Mouse (Mus musculus) right cerebral cortex, postnatal 36 days (tissue): ENCODE data around the gene Phactr2.
"Not testable (repeated sequence)": the region's sequence is repeated elsewhere in the genome, so short reads cannot be mapped to it uniquely, and the experiment has no call there.

ENCODE experiments used
- DNase-seq, 2 experiments: peaks; one replicate each; pipeline ENCODE4 v3.0.0; 2022; ENCODE audit warnings: low spot score in 2 of 2, mixed read lengths in 1 of 2

Gene Phactr2

GRCm38 (mm10) chr10:13213956-13214355 is 260.3 kb downstream of the Phactr2 start:
- no peak for DNase-seq

- no peak for DNase-seq
These were observed 261.4 kb downstream of the Phactr2 start for GRCm38 (mm10) chr10:13212829-13213228.

DNA sequence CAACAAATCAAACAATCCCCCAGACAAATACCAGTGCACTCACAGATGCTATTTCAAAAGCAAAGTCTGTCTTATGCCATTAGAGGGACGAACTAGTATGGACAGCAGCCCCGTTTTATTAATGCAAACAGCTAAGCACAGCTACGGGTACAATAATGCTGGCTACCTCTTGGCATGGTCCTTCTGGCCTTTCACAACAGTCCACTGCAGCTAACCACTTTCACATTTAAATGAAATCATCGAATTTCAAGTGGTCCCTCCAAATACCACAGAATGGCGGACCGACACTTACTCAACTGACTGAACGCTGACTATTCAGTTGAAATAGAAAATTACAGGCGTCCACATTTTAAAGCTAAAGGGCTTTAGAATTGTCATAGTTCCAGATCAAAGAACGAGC is 261.9 kb downstream of the Phactr2 start:
- DNase-seq, result no peak

GRCm38 (mm10) chr10:13209930-13210637 is 264.1 kb downstream of the Phactr2 start:
- no peak for DNase-seq

GRCm38 (mm10) chr10:13209506-13209905 is 264.7 kb downstream of the Phactr2 start:
- DNase-seq, result no peak

- DNase-seq, result no peak
These were observed 265.2 kb downstream of the Phactr2 start for GRCm38 (mm10) chr10:13209061-13209460.

GRCm38 (mm10) chr10:13201741-13202293 is 272.4 kb downstream of the Phactr2 start:
- no peak for DNase-seq

- no peak for DNase-seq
These were observed 273.4 kb downstream of the Phactr2 start for GRCm38 (mm10) chr10:13200862-13201261.

GRCm38 (mm10) chr10:13199234-13199633 is 275.0 kb downstream of the Phactr2 start:
- no peak for DNase-seq

GRCm38 (mm10) chr10:13196872-13197507 is 277.2 kb downstream of the Phactr2 start:
- no peak for DNase-seq

DNA sequence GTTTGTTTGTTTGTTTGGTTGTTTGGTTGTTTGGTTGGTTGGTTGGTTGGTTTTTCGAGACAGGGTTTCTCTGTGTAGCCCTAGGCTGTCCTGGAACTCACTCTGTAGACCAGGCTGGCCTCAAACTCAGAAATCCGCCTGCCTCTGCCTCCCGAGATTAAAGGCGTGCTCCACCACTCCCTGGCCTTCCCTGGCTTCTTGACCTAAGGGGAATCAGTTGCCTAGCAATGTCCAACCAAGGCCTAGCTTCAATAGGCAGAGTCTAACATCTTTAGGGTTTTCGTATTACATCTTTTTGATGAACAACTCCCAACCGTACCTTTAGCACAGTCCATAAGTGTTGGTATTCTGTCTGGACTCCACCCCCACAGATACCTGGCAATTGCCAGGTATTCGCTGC is 280.7 kb downstream of the Phactr2 start:
- not testable (repeated sequence) for DNase-seq

GRCm38 (mm10) chr10:13192731-13193351 is 281.4 kb downstream of the Phactr2 start, which contains the start of gene Ltv1:
Gene Ltv1, minus strand, starts transcription at chr10:13193168.
- peak; percentile 92 to 95 for DNase-seq

GRCm38 (mm10) chr10:13189881-13190280 is 284.3 kb downstream of the Phactr2 start:
- DNase-seq, result no peak

DNA sequence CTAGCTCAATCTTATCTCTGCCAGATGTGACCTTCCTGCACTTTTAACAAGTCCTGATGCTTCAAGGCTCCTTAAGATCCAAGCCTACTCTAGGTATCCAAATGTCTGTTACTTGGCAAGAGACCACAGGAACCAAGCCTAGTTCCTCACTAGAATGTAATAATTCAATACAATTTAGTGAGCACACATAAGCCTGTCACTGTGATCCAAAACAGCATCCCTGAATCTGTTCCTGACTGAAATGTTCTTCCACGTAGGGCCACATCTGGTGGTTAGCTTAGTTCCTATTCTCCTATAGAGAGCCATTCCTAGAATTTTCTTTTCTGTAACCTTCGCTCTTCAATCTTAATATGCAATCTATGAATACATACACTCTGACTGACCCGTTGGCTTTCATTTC is 287.5 kb downstream of the Phactr2 start:
- no peak for DNase-seq

DNA sequence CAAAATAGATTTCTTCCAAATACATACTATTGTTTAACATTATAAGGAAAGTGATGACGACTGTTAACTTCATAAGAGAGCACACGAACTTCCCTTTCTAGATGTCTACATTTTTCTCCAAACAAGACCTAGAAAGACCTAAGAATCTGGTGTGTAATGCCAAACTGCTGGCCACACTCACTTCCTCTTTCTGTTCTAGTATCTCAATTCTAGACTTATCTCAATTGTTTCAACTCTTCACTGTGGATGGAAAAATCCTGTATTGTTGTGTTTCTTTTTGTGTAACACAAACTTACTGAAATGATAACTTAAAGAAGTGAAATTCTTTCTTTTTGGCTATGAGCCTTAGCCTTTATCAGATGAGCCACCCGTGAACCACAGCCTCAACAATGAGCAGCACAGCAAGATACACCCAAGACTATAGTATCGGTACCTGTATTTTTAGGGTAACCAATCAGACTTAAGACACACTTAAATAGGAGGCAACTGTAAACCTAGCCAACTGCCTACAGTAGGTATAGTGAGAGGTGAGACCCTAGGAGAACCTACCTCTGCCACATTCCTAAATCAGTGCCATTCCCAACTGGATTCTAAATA is 289.9 kb downstream of the Phactr2 start:
- no peak for DNase-seq

GRCm38 (mm10) chr10:13180211-13180610 is 294.0 kb downstream of the Phactr2 start:
- DNase-seq, result no peak

DNA sequence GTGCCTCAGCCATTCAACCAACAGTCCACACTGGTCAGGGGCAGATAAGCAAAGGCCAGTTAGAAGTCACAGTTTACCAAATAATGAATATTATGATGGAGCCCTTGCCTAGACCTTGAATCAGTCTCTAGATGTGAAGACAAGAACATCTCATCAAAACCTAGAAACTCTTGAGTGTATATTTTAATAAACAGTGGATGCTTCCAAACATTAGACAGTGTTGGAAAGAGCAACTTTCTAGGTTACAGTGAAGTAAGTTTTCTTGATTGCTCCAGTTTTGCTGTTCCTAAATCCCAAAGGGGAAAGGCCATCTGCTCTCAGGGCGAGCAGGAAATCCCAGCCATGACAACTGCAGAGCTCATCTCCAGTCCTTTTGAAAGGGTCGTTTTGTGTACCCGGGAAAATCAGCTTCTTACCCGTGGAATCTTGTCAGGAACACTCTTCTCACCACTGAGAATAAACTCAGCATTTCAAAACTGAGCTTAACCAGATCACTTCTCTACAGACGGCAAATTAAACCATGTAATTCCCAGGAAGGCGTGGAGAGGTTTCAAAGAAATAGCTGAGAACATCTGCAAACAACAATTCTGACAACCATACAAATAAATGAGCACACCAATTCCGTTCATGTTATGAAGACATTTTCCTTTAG is 296.1 kb downstream of the Phactr2 start, which contains the start of gene Zc2hc1b:
Gene Zc2hc1b (minus strand): TSS at position 51 of the 652 bp plus-strand sequence.
- no peak for DNase-seq

GRCm38 (mm10) chr10:13175866-13176265 is 298.3 kb downstream of the Phactr2 start:
- no peak for DNase-seq

DNA sequence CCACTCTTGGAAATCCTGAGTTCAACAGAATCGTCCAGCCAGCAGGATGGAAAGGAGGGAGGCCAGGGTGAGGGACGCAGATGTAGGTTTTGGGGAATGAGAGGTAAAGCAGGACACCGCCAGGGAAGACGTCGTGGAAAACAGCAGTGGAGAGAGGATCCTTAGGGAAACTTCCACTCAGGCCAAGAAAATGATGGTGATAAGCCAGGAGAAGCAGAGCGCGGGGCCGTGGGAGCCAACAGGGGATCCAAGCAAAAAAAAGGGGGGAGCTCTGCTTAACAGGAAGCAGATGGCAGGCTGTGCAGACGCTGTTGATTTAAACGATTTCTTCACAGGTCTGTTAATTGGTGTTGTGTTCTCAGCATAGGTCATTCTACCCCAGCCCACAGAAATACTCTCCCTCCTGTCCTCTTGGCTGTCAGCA is 301.4 kb downstream of the Phactr2 start:
- DNase-seq, result no peak

- no peak for DNase-seq
These were observed 302.8 kb downstream of the Phactr2 start for GRCm38 (mm10) chr10:13171461-13171860.

- DNase-seq, result no peak
These were observed 303.3 kb downstream of the Phactr2 start for GRCm38 (mm10) chr10:13170739-13171448.
